Mouse (Mus musculus) urinary bladder, adult 18-20 months (tissue): Measurements from ENCODE around the gene Nrgn.

Experiments used
- DNase-seq, 2 experiments: peaks; one replicate each; pipeline ENCODE4 v3.0.0; 2022; ENCODE audit warnings: low spot score in 2 of 2, mixed read lengths in 2 of 2

Gene Nrgn

GRCm38 (mm10) chr9:37554838-37555748, 2.4 kb upstream of the Nrgn start, which contains the start of gene Siae:
TSS of gene Siae (plus strand) at chr9:37555698.
- DNase-seq: no peak

- no peak for DNase-seq
Observed at GRCm38 (mm10) chr9:37554279-37554678, 1.6 kb upstream of the Nrgn start.

GRCm38 (mm10) chr9:37551751-37552531, 763 bp downstream of the Nrgn start:
- DNase-seq: no peak

- no peak for DNase-seq
Observed at GRCm38 (mm10) chr9:37550435-37550834, 2.3 kb downstream of the Nrgn start.

- DNase-seq: no peak
Observed at GRCm38 (mm10) chr9:37546889-37547288, 5.8 kb downstream of the Nrgn start.

- no peak for DNase-seq
Observed at GRCm38 (mm10) chr9:37545847-37546452, 6.8 kb downstream of the Nrgn start.

GRCm38 (mm10) chr9:37545166-37545610, 7.5 kb downstream of the Nrgn start:
- no peak for DNase-seq

GRCm38 (mm10) chr9:37544447-37545165, 8.1 kb downstream of the Nrgn start:
- peak; percentile 50 to 60 for DNase-seq

GRCm38 (mm10) chr9:37543869-37544440, 8.7 kb downstream of the Nrgn start:
- no peak for DNase-seq

GRCm38 (mm10) chr9:37541851-37542642, 10.7 kb downstream of the Nrgn start:
- no peak for DNase-seq

- DNase-seq: no peak
Observed at GRCm38 (mm10) chr9:37540701-37541575, 11.8 kb downstream of the Nrgn start.

- no peak for DNase-seq
Observed at GRCm38 (mm10) chr9:37540226-37540625, 12.5 kb downstream of the Nrgn start.

- peak; percentile 40 to 42 for DNase-seq
Observed at GRCm38 (mm10) chr9:37539170-37540025, 13.3 kb downstream of the Nrgn start, which contains the start of gene Vsig2. TSS of gene Vsig2 (plus strand) at chr9:37539255.

- no peak for DNase-seq
Observed at GRCm38 (mm10) chr9:37537658-37538250, 14.9 kb downstream of the Nrgn start.

GRCm38 (mm10) chr9:37536851-37537250, 15.9 kb downstream of the Nrgn start:
- DNase-seq: no peak

GRCm38 (mm10) chr9:37530888-37531705, 21.6 kb downstream of the Nrgn start:
- peak; percentile 72 to 76 for DNase-seq
